Mouse (Mus musculus) kidney, embryonic 15.5 days (tissue): ENCODE results near the gene Nfkb2. TPM values are rescaled to one million over a fixed set of nuclear protein-coding genes. Genes with fewer than 3 reads are reported as not detected.
A peak's percentile ranks its signal among the peaks of the same experiment; 100 is the strongest.

Experiments
- ATAC-seq: fragments of 200-750 bp; cut with Nextera tagmentation; replicated peaks from 2 replicates; pipeline ENCODE4 v1.8.0; 2017; ENCODE audit warnings: moderate TSS enrichment; ENCODE audit not compliant: low FRiP score
- H3K27ac ChIP-seq: fragments of 300-500 bp; sonication (generic); 2 replicates; pipeline ENCODE4 v1.5.1; 2015; ENCODE audit warnings: mild to moderate bottlenecking, inconsistent platforms
- H3K27me3 ChIP-seq: fragments of 300-500 bp; sonication (generic); 2 replicates; pipeline ENCODE4 v1.6.1; 2015; ENCODE audit warnings: inconsistent platforms
- H3K36me3 ChIP-seq: fragments of 300-500 bp; sonication (generic); 2 replicates; pipeline ENCODE4 v1.6.1; 2015; ENCODE audit warnings: inconsistent platforms
- H3K4me1 ChIP-seq: fragments of 300-500 bp; sonication (generic); 2 replicates; pipeline ENCODE4 v1.6.1; 2015; ENCODE audit warnings: inconsistent platforms
- H3K4me2 ChIP-seq: fragments of 300-500 bp; sonication (generic); 2 replicates; pipeline ENCODE4 v1.6.1; 2015; ENCODE audit warnings: moderate library complexity, mild to moderate bottlenecking, inconsistent platforms
- H3K4me3 ChIP-seq: fragments of 300-500 bp; sonication (generic); replicated peaks from 2 replicates; pipeline ENCODE4 v1.5.1; 2015; ENCODE audit warnings: mild to moderate bottlenecking, inconsistent platforms
- H3K9ac ChIP-seq: fragments of 300-500 bp; sonication (generic); 2 replicates; pipeline ENCODE4 v1.6.1; 2015; ENCODE audit warnings: mild to moderate bottlenecking, inconsistent platforms
- H3K9me3 ChIP-seq: fragments of 300-500 bp; sonication (generic); replicated peaks from 2 replicates; pipeline ENCODE4 v1.6.1; 2016; ENCODE audit warnings: inconsistent platforms
- WGBS: fragments of 180-500 bp; shearing (Covaris S2); methylation state at CpG from one replicate; pipeline ENCODE4 v1.1.7; 2015; ENCODE audit warnings: mixed read lengths; 5-methylcytosine and 5-hydroxymethylcytosine counted together
- polyA plus RNA-seq: library from polyadenylated mRNA; unstranded; fragments of >200 nt; fragmentation: Nextera tagmentation; extraction: Ambion mirVana; gene quantifications from 2 replicates; pipeline ENCODE4 v1.2.1, GENCODE M21; 2015

The Nfkb2 gene
- polyA plus RNA-seq, 1 experiment from 2014 or later, result 9.8 TPM

- peak within 1 kb of the TSS; percentile 62 for H3K27ac ChIP-seq
- ATAC-seq, result peak; percentile 78
Observed at GRCm38 (mm10) chr19:46338331-46338936, 34.3 kb downstream of the Nfkb2 start, which contains the start of gene Cuedc2. TSS of gene Cuedc2 (minus strand) at chr19:46338702.

GRCm38 (mm10) chr19:46338942-46339286 lies 34.8 kb downstream of the Nfkb2 start:
- H3K4me2 ChIP-seq, result peak overlapping the region; percentile 68
- 52% methylated on average over 6 of the region's 6 CpGs for WGBS
- no peaks in the 10 kb centered on the region for H3K9me3 ChIP-seq
- H3K4me3 ChIP-seq, result peak overlapping the region; percentile 92
- no peak for ATAC-seq
- H3K27ac ChIP-seq, result peak overlapping the region; percentile 58; the same call in 1 of the 2 replicates
- no peaks in the 10 kb centered on the region for H3K36me3 ChIP-seq
- peaks cover 8% of the 10 kb centered on the region for H3K27me3 ChIP-seq
- H3K4me1 ChIP-seq, result peaks cover 32% of the 10 kb centered on the region
- no peak overlapping the region for H3K9ac ChIP-seq

More at GRCm38 (mm10) chr19:46338331-46338936, 34.3 kb downstream of the Nfkb2 start, which contains the start of gene Cuedc2:
- under 1% methylated on average over 31 of the region's 31 CpGs for WGBS
- no peaks in the 10 kb centered on the region for H3K9me3 ChIP-seq
- peak within 1 kb of the TSS; percentile 68 for H3K4me2 ChIP-seq
- peak within 1 kb of the TSS; percentile 92 for H3K4me3 ChIP-seq
- peaks cover 32% of the 10 kb centered on the region for H3K4me1 ChIP-seq
- H3K36me3 ChIP-seq, result no peaks in the 10 kb centered on the region
- H3K27me3 ChIP-seq, result peaks cover 4% of the 10 kb centered on the region
- H3K9ac ChIP-seq, result peak within 1 kb of the TSS; percentile 77

- 69% methylated on average over 7 of the region's 7 CpGs for whole genome bisulfite sequencing
- peaks cover 14% of the 10 kb centered on the region for H3K27me3 ChIP-seq
- peaks cover 32% of the 10 kb centered on the region for H3K4me1 ChIP-seq
- no peaks in the 10 kb centered on the region for H3K36me3 ChIP-seq
- no peak for ATAC-seq
- H3K4me3 ChIP-seq, result no peak overlapping the region
- no peaks in the 10 kb centered on the region for H3K9me3 ChIP-seq
- H3K9ac ChIP-seq, result no peak overlapping the region
- H3K4me2 ChIP-seq, result peak overlapping the region; percentile 68; the same call in 1 of the 2 replicates
- peak overlapping the region; percentile 58; the same call in 1 of the 2 replicates for H3K27ac ChIP-seq
Observed at GRCm38 (mm10) chr19:46339287-46339971, 35.3 kb downstream of the Nfkb2 start.

GRCm38 (mm10) chr19:46344710-46345419 lies 40.7 kb downstream of the Nfkb2 start:
- Histone ChIP-seq H3K27ac (no peak overlapping the region), H3K36me3 (no peaks in the 10 kb centered on the region), H3K9me3 (no peaks in the 10 kb centered on the region), H3K4me2 (no peak overlapping the region), H3K4me1 (peaks cover 24% of the 10 kb centered on the region), H3K9ac (no peak overlapping the region), H3K4me3 (no peak overlapping the region), H3K27me3 (peaks cover 20% of the 10 kb centered on the region)
- WGBS, result 20% methylated on average over 7 of the region's 7 CpGs
- ATAC-seq, result no peak

GRCm38 (mm10) chr19:46347146-46347545 lies 43.0 kb downstream of the Nfkb2 start:
- peaks cover 25% of the 10 kb centered on the region for H3K4me1 ChIP-seq
- no peaks in the 10 kb centered on the region for H3K36me3 ChIP-seq
- H3K27me3 ChIP-seq, result peaks cover 20% of the 10 kb centered on the region
- 96% methylated on average over 1 of the region's 1 CpGs for WGBS
- H3K9ac ChIP-seq, result no peak overlapping the region
- H3K4me2 ChIP-seq, result no peak overlapping the region
- no peaks in the 10 kb centered on the region for H3K9me3 ChIP-seq
- H3K4me3 ChIP-seq, result no peak overlapping the region
- no peak for ATAC-seq
- H3K27ac ChIP-seq, result no peak overlapping the region

- peaks cover 19% of the 10 kb centered on the region for H3K27me3 ChIP-seq
- peak; percentile 16; the same call in 1 of the 2 replicates for ATAC-seq
- no peaks in the 10 kb centered on the region for H3K36me3 ChIP-seq
- WGBS, result 27% methylated on average over 14 of the region's 14 CpGs
- H3K27ac ChIP-seq, result peak overlapping the region; percentile 90
- H3K9ac ChIP-seq, result peak overlapping the region; percentile 81
- no peaks in the 10 kb centered on the region for H3K9me3 ChIP-seq
- peaks cover 25% of the 10 kb centered on the region for H3K4me1 ChIP-seq
- peak overlapping the region; percentile 95 for H3K4me2 ChIP-seq
- H3K4me3 ChIP-seq, result peak overlapping the region; percentile 70
Observed at GRCm38 (mm10) chr19:46347936-46348668, 44.0 kb downstream of the Nfkb2 start.

GRCm38 (mm10) chr19:46348761-46349458 lies 44.8 kb downstream of the Nfkb2 start:
- ATAC-seq, result peak; percentile 86
- H3K9me3 ChIP-seq, result no peaks in the 10 kb centered on the region
- peaks cover 25% of the 10 kb centered on the region for H3K4me1 ChIP-seq
- peaks cover 12% of the 10 kb centered on the region for H3K27me3 ChIP-seq
- WGBS, result under 1% methylated on average over 78 of the region's 78 CpGs
- H3K27ac ChIP-seq, result peak overlapping the region; percentile 90
- H3K36me3 ChIP-seq, result no peaks in the 10 kb centered on the region
- peak overlapping the region; percentile 81 for H3K9ac ChIP-seq
- H3K4me2 ChIP-seq, result peak overlapping the region; percentile 95
- H3K4me3 ChIP-seq, result peak overlapping the region; percentile 70

GRCm38 (mm10) chr19:46349550-46349949 lies 45.4 kb downstream of the Nfkb2 start:
- no peaks in the 10 kb centered on the region for H3K36me3 ChIP-seq
- peak overlapping the region; percentile 95 for H3K4me2 ChIP-seq
- H3K27ac ChIP-seq, result no peak overlapping the region
- H3K27me3 ChIP-seq, result peaks cover 6% of the 10 kb centered on the region; the same call in 1 of the 2 replicates
- peak overlapping the region; percentile 70 for H3K4me3 ChIP-seq
- 30% methylated on average over 6 of the region's 6 CpGs for WGBS
- H3K9me3 ChIP-seq, result no peaks in the 10 kb centered on the region
- no peak for ATAC-seq
- peaks cover 25% of the 10 kb centered on the region for H3K4me1 ChIP-seq
- peak overlapping the region; percentile 81 for H3K9ac ChIP-seq

- no peaks in the 10 kb centered on the region for H3K36me3 ChIP-seq
- WGBS, result 59% methylated on average over 10 of the region's 10 CpGs
- H3K27ac ChIP-seq, result peak within 1 kb of the TSS; percentile 90
- no peaks in the 10 kb centered on the region for H3K9me3 ChIP-seq
- peak within 1 kb of the TSS; percentile 95 for H3K4me2 ChIP-seq
- peak within 1 kb of the TSS; percentile 81 for H3K9ac ChIP-seq
- H3K4me3 ChIP-seq, result peak within 1 kb of the TSS; percentile 70
- no peak for ATAC-seq
- H3K4me1 ChIP-seq, result peaks cover 25% of the 10 kb centered on the region
- H3K27me3 ChIP-seq, result no peaks in the 10 kb centered on the region
Observed at GRCm38 (mm10) chr19:46350168-46350932, 46.2 kb downstream of the Nfkb2 start, which contains the start of gene 2310034G01Rik. TSS of gene 2310034G01Rik (minus strand) at chr19:46350302.

- Histone ChIP-seq H3K36me3 (no peaks in the 10 kb centered on the region), H3K9ac (peak overlapping the region; percentile 48), H3K4me1 (peaks cover 20% of the 10 kb centered on the region), H3K9me3 (no peaks in the 10 kb centered on the region), H3K27me3 (peaks cover 12% of the 10 kb centered on the region), H3K27ac (no peak overlapping the region), H3K4me3 (peak overlapping the region; percentile 54), H3K4me2 (peak overlapping the region; percentile 77)
- peak; percentile 90 for ATAC-seq
- under 1% methylated on average over 29 of the region's 29 CpGs for WGBS
Observed at GRCm38 (mm10) chr19:46356701-46357138, 52.6 kb downstream of the Nfkb2 start.
